Mouse (Mus musculus) ovary, postnatal 14 days (tissue): Measurements from ENCODE around the gene Limk1.

Experiments
- DNase-seq: peaks from one replicate; pipeline ENCODE4 v3.0.0; 2022; ENCODE audit warnings: low spot score

Limk1 gene

GRCm38 (mm10) chr5:134688086-134688717, at the start of gene Limk1:
Limk1 (minus strand) TSS chr5:134688598.
- no peak for DNase-seq

GRCm38 (mm10) chr5:134734920-134735319, 46.5 kb upstream of the Limk1 start:
- no peak for DNase-seq

- no peak for DNase-seq
These were observed 45.7 kb upstream of the Limk1 start for GRCm38 (mm10) chr5:134734072-134734471.

GRCm38 (mm10) chr5:134733241-134733640, 44.8 kb upstream of the Limk1 start:
- DNase-seq = no peak

- DNase-seq = no peak
These were observed 40.7 kb upstream of the Limk1 start for GRCm38 (mm10) chr5:134729124-134729523.

- DNase-seq = no peak
These were observed 40.1 kb upstream of the Limk1 start for GRCm38 (mm10) chr5:134728535-134728934.

- no peak for DNase-seq
These were observed 38.7 kb upstream of the Limk1 start for GRCm38 (mm10) chr5:134727001-134727639.

- no peak for DNase-seq
These were observed 36.9 kb upstream of the Limk1 start for GRCm38 (mm10) chr5:134725299-134725698.

GRCm38 (mm10) chr5:134720058-134720457, 31.7 kb upstream of the Limk1 start:
- no peak for DNase-seq

GRCm38 (mm10) chr5:134711076-134711475, 22.7 kb upstream of the Limk1 start:
- no peak for DNase-seq

GRCm38 (mm10) chr5:134709275-134709674, 20.9 kb upstream of the Limk1 start:
- no peak for DNase-seq

GRCm38 (mm10) chr5:134704157-134704556, 15.8 kb upstream of the Limk1 start:
- peak; percentile 67 for DNase-seq

- DNase-seq = no peak
These were observed 7.1 kb upstream of the Limk1 start for GRCm38 (mm10) chr5:134695539-134695938.

GRCm38 (mm10) chr5:134695082-134695481, 6.7 kb upstream of the Limk1 start:
- no peak for DNase-seq

GRCm38 (mm10) chr5:134692704-134693103, 4.3 kb upstream of the Limk1 start:
- DNase-seq = no peak

- peak; percentile 98 for DNase-seq
These were observed 403 bp upstream of the Limk1 start for GRCm38 (mm10) chr5:134688718-134689284.

GRCm38 (mm10) chr5:134687187-134687586, 1.2 kb downstream of the Limk1 start:
- DNase-seq = no peak

- no peak for DNase-seq
These were observed 1.9 kb downstream of the Limk1 start for GRCm38 (mm10) chr5:134686541-134686940.

- no peak for DNase-seq
These were observed 4.0 kb downstream of the Limk1 start for GRCm38 (mm10) chr5:134684398-134684797.

- DNase-seq = no peak
These were observed 4.6 kb downstream of the Limk1 start for GRCm38 (mm10) chr5:134683813-134684212.

- DNase-seq = no peak
These were observed 8.2 kb downstream of the Limk1 start for GRCm38 (mm10) chr5:134680238-134680637.

- DNase-seq = no peak
These were observed 9.4 kb downstream of the Limk1 start for GRCm38 (mm10) chr5:134678827-134679546.

GRCm38 (mm10) chr5:134678031-134678430, 10.4 kb downstream of the Limk1 start:
- no peak for DNase-seq
